Mouse (Mus musculus): ENCODE measurements at regions not wholly inside any gene's neighbourhood (a gene's known extent, or its start where the extent isn't known, plus 50 kb on each side); places are given as distances from the start of the nearest gene placed in this dataset.

- no peak for DNase-seq (ENCODE audit: low spot score in 2 of 2)
Observed at GRCm38 (mm10) chr15:36348348-36348747, 659.2 kb downstream of the Zfp706 start.

DNA sequence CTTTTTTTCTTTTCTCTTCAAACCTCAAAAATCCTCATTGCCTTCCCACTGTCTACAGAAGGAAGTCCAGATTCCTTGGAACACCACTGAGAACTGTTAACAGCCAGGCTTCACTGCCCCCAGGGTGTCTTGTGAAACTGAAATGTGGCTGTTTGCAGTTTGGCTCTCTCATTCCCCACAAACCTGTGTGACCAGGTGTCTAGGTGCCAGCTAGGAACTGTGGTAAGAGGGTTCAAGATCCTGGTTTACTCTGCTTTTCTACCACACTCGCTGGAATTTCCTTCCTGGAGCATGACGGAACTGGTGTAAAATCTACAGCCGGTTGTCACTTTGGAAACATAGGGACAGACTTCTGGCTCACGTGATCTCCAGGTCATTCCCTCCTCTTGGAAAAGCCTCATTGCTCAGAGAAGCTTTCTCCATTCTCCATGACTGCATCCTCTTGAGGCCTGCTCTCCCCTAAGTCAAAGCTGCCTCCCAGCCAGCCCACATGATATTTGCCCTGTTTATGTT, 660.2 kb downstream of the Zfp706 start:
- no peak for DNase-seq (ENCODE audit: low spot score in 2 of 2)

- DNase-seq (ENCODE audit: low spot score in 2 of 2), result no peak
Observed at GRCm38 (mm10) chr15:36346126-36346525, 661.4 kb downstream of the Zfp706 start.

DNA sequence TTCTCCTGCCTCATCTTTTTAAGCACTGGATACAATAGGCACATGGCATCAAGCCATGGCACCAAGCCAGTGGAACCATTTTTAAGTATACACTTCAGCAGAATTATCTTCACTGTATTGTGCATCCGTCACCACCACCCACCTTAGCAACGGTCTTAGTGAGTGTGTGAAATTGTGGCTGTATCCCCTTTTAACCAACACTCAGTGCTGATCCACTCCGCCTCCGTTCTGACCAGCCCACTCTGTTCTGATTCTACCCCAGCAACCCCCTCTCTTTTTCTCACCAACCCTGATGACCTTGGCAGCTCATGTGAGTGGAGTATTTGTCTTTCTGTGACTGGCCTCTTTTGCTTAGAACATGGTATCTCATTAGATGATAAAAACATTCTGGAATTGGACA, 662.2 kb downstream of the Zfp706 start:
- DNase-seq (ENCODE audit: low spot score in 2 of 2), result no peak

- no peak for DNase-seq (ENCODE audit: low spot score in 2 of 2)
Observed at GRCm38 (mm10) chr15:36339971-36340550, 667.5 kb downstream of the Zfp706 start.

DNA sequence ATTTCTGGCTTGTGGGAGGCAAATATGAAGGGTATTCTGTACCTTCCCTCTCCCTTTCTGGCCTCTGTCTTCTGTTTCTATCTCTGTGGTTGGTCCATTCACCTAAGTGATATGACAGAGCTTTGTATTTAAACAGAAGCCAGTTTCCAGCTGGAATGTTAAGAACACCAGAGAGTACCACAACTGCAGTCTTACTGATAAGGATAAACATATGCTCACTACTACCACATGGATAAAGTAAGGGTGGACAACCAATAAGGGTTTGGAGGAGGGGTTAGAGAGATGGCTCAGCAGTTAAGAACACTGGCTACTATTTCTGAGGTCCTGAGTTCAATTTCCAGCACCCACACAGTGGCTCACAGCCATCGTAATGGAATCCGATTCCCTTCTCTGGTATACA, 668.8 kb downstream of the Zfp706 start:
- no peak for DNase-seq (ENCODE audit: low spot score in 2 of 2)

DNA sequence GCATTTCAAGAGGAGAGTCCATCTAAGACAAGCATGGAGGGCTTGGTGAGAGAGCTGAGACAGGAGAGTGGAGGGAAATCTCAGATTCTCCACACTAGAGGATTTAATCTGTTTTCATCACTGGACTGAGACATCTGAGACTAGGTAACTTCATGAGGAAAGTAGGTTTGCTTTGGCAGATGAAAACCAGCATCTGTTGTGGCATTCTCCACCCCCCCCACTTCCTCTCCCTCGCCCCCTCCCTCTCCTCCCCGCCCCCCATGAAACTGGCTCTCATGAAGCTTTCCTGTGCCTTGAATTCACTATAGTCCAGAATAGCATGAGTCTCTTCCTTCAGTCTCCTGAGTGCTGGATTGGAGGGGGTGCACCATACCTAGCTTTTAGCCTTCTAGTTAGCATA, 670.7 kb downstream of the Zfp706 start:
- DNase-seq (ENCODE audit: low spot score in 2 of 2), result no peak

- DNase-seq (ENCODE audit: low spot score in 2 of 2), result no peak
Observed at GRCm38 (mm10) chr15:36335116-36335515, 672.5 kb downstream of the Zfp706 start.

GRCm38 (mm10) chr15:36334436-36335113, 673.0 kb downstream of the Zfp706 start:
- no peak for DNase-seq (ENCODE audit: low spot score in 2 of 2)

GRCm38 (mm10) chr15:36333857-36334256, 673.7 kb downstream of the Zfp706 start:
- no peak for DNase-seq (ENCODE audit: low spot score in 2 of 2)

DNA sequence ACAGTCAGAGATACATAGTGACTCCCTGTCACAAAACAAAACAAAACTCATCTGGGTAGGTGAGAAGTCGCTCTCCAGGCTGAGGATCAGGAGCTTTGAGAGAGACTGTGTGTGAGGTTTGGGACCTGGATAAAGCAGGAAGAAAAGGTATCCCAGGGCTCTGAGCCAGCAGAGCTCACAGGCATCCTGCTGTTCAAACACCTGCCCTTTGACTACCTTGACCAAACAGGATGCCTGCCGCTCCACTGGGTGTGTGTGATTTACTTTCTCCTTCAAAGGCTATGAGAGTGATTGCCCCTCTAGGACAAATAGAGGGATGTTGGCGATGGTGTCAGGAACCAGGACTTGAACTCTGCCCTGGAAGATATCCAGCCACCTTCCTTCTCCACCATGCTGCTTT, 674.3 kb downstream of the Zfp706 start:
- DNase-seq (ENCODE audit: low spot score in 2 of 2), result no peak
